Mouse (Mus musculus) thymus, postnatal 14 days (tissue): ENCODE measurements around the gene Olfr715.
"Not testable (repeated sequence)": the region's sequence is repeated elsewhere in the genome, so short reads cannot be mapped to it uniquely, and the experiment has no call there.

Experiments used
- DNase-seq: peaks from one replicate; pipeline ENCODE4 v3.0.0; 2021

The Olfr715 gene

DNA sequence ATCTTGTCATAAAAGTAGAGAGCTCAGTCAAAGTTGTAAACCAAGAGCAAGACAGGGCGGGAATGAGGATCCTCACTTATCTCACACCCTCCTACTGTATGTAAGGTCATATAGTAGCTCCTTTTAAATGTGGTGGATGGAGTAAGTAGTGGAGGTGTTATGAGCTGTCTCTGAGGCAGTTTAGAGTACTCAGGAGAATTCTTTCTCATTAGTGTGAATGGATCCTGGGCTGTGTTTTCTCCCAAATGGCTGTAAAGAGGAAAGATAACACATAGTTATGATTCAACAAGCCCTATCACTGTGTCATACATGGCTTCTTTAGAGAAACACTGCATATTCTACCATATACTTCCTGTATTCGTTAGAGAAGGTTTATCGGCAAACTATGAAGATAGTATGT is at the start of gene Olfr715:
TSS of gene Olfr715 (minus strand) at position 101 of the 400 bp plus-strand sequence.
- not testable (repeated sequence) for DNase-seq

DNA sequence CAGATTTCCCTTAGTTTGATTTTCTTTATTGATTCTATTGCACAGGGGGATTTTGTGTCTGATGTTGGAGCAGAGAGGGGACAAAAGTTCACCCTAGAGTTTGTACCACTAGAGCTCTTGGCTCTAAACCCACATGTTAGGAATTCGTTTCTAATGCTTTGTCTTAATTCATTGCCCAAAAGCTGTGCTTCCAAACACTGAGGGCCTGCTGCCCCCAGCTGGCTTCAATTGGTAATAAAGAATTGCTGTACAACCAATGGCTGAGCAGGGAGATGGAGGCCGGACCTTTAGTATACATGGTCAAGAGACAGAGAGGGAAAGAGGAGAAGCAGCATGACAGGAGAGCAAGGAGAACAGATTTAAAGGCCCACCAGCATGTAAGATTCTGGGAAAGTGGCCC is 49.5 kb upstream of the Olfr715 start:
- DNase-seq = no peak

DNA sequence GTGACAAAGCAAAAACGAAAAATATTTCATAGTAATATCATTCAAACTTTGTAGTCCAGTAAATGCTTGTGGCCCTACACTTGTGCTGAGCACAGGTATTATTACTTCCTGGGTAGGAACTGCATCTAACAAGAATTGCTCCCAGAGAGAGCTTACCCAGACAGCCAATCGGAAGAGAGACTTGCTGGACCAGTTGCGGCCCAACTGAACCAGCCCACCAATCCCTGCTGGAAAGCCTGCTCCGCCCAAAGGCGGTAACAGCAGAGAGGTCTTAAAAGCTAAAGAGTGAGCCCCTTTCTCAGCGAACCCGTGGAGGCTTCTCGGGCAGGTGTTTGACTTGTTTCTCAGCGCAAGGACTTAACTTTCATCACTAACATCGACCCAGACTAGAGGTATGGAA is 35.8 kb upstream of the Olfr715 start, which contains the start of gene Nlrp14:
TSS of gene Nlrp14 (plus strand) at position 301 of the 400 bp plus-strand sequence.
- no peak for DNase-seq

DNA sequence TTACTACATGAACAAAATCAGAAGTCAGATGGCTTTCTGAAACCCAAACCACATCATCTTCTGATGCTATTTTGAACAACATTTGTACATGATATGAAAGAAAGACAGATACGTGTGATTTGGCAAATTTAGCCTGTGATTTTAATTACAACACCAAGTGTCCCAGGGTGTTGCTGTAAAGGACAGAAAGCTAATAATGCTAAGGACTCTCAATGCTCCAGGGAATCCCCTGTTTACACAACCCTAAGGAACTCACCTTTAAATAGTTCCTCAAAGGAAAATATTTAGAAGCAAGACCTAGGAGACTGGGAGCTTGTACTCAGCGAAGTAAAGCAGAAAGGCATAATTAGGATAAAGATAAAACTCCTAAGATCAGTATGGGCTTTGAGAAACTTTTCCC is 7.1 kb upstream of the Olfr715 start, which contains the start of gene Olfr716:
TSS of gene Olfr716 (plus strand) at position 301 of the 400 bp plus-strand sequence.
- not testable (repeated sequence) for DNase-seq

DNA sequence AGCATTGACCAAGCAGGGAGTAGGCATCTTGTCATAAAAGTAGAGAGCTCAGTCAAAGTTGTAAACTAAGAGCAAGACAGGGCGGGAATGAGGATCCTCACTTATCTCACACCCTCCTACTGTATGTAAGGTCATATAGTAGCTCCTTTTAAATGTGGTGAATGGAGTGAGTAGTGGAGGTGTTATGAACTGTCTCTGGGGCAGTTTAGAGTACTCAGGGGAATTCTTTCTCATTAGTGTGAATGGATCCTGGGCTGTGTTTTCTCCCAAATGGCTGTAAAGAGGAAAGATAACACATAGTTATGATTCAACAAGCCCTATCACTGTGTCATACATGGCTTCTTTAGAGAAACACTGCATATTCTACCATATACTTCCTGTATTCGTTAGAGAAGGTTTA is 20.6 kb downstream of the Olfr715 start, which contains the start of gene Olfr715b:
TSS of gene Olfr715b (minus strand) at position 101 of the 400 bp plus-strand sequence.
- DNase-seq = not testable (repeated sequence)

DNA sequence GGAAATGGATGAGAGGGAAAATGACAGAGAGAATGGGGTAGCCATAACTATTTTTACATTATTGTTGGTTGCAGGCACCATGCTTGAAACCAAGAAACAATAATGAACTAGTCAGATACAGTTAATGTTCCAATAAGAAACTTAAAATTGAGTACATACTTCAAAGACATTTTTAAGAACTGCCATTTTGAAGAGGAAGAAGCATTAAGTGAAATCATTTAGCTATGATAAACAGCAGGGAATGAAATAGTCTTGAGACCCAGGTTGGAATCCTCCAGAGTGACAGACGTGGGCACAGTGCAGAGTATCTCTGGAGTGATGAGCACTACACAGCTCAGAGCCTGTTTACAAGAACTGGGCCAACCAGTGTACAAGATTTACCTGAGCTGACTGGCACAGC is 38.0 kb downstream of the Olfr715 start, which contains the start of gene Olfr17:
TSS of gene Olfr17 (plus strand) at position 301 of the 400 bp plus-strand sequence.
- no peak for DNase-seq
